Mouse (Mus musculus): Measurements from ENCODE around the gene Gpr176. TPM values are rescaled to one million over a fixed set of nuclear protein-coding genes. Genes with fewer than 3 reads are reported as not detected.

The Gpr176 gene
- polyA plus RNA-seq, 1 experiment, result 0.39 TPM

GRCm38 (mm10) chr2:118408336-118408895 is 35.2 kb upstream of the Gpr176 start:
- TF ChIP-seq CTCF (IDR thresholded peaks at IDR 0.05; ENCODE audit: low read depth, low read length) (no peak), EP300 (IDR thresholded peaks at IDR 0.05; ENCODE audit: insufficient read depth, low read depth, low read length) (no peak), POLR2A (IDR thresholded peaks at IDR 0.05; ENCODE audit: insufficient read depth, low read length) (no peak)
- H3K27me3 ChIP-seq (ENCODE audit: control insufficient read depth, insufficient read depth, low read length, poor library complexity, severe bottlenecking), result no peaks in the 10 kb centered on the region
- no peaks in the 10 kb centered on the region for H3K9me3 ChIP-seq (replicated peaks; ENCODE audit: control insufficient read depth, insufficient read depth, low read length, poor library complexity, severe bottlenecking)
- H3K9ac ChIP-seq (ENCODE audit: low read depth, poor library complexity, severe bottlenecking), result no peak overlapping the region
- no peaks in the 10 kb centered on the region for H3K4me1 ChIP-seq (ENCODE audit: control insufficient read depth, insufficient read depth, low read length)
- no peaks in the 10 kb centered on the region for H3K36me3 ChIP-seq (ENCODE audit: control insufficient read depth, insufficient read depth, low read length, poor library complexity, severe bottlenecking)
- H3K27ac ChIP-seq (ENCODE audit: insufficient read depth, low read length), result no peak overlapping the region
- H3K4me3 ChIP-seq (ENCODE audit: low read depth, low read length), result no peak overlapping the region

- Histone ChIP-seq H3K9ac (ENCODE audit: low read depth, poor library complexity, severe bottlenecking) (no peak overlapping the region), H3K4me3 (ENCODE audit: low read depth, low read length) (no peak overlapping the region), H3K9me3 (replicated peaks; ENCODE audit: control insufficient read depth, insufficient read depth, low read length, poor library complexity, severe bottlenecking) (no peaks in the 10 kb centered on the region), H3K27me3 (ENCODE audit: control insufficient read depth, insufficient read depth, low read length, poor library complexity, severe bottlenecking) (no peaks in the 10 kb centered on the region), H3K27ac (ENCODE audit: insufficient read depth, low read length) (no peak overlapping the region), H3K4me1 (ENCODE audit: control insufficient read depth, insufficient read depth, low read length) (no peaks in the 10 kb centered on the region), H3K36me3 (ENCODE audit: control insufficient read depth, insufficient read depth, low read length, poor library complexity, severe bottlenecking) (no peaks in the 10 kb centered on the region; the same call in 1 of the 2 replicates)
- TF ChIP-seq EP300 (IDR thresholded peaks at IDR 0.05; ENCODE audit: insufficient read depth, low read depth, low read length), result no peak
- TF ChIP-seq CTCF (IDR thresholded peaks at IDR 0.05; ENCODE audit: low read depth, low read length), result no peak
- TF ChIP-seq POLR2A (IDR thresholded peaks at IDR 0.05; ENCODE audit: insufficient read depth, low read length), result no peak
Measured at GRCm38 (mm10) chr2:118406811-118407210, 33.6 kb upstream of the Gpr176 start.

GRCm38 (mm10) chr2:118405568-118405967 is 32.3 kb upstream of the Gpr176 start:
- Histone ChIP-seq H3K27me3 (ENCODE audit: control insufficient read depth, insufficient read depth, low read length, poor library complexity, severe bottlenecking) (no peaks in the 10 kb centered on the region), H3K9me3 (replicated peaks; ENCODE audit: control insufficient read depth, insufficient read depth, low read length, poor library complexity, severe bottlenecking) (no peaks in the 10 kb centered on the region), H3K9ac (ENCODE audit: low read depth, poor library complexity, severe bottlenecking) (no peak overlapping the region), H3K4me3 (ENCODE audit: low read depth, low read length) (no peak overlapping the region), H3K27ac (ENCODE audit: insufficient read depth, low read length) (no peak overlapping the region), H3K36me3 (ENCODE audit: control insufficient read depth, insufficient read depth, low read length, poor library complexity, severe bottlenecking) (peaks cover 4% of the 10 kb centered on the region; the same call in 1 of the 2 replicates), H3K4me1 (ENCODE audit: control insufficient read depth, insufficient read depth, low read length) (no peaks in the 10 kb centered on the region)
- TF ChIP-seq EP300 (IDR thresholded peaks at IDR 0.05; ENCODE audit: insufficient read depth, low read depth, low read length) (no peak), POLR2A (IDR thresholded peaks at IDR 0.05; ENCODE audit: insufficient read depth, low read length) (no peak), CTCF (IDR thresholded peaks at IDR 0.05; ENCODE audit: low read depth, low read length) (no peak)

- no peak for TF ChIP-seq CTCF (IDR thresholded peaks at IDR 0.05; ENCODE audit: low read depth, low read length)
- no peak for TF ChIP-seq POLR2A (IDR thresholded peaks at IDR 0.05; ENCODE audit: insufficient read depth, low read length)
- no peak for TF ChIP-seq EP300 (IDR thresholded peaks at IDR 0.05; ENCODE audit: insufficient read depth, low read depth, low read length)
- Histone ChIP-seq H3K4me1 (ENCODE audit: control insufficient read depth, insufficient read depth, low read length) (no peaks in the 10 kb centered on the region), H3K27ac (ENCODE audit: insufficient read depth, low read length) (no peak overlapping the region), H3K27me3 (ENCODE audit: control insufficient read depth, insufficient read depth, low read length, poor library complexity, severe bottlenecking) (no peaks in the 10 kb centered on the region), H3K4me3 (ENCODE audit: low read depth, low read length) (no peak overlapping the region), H3K9ac (ENCODE audit: low read depth, poor library complexity, severe bottlenecking) (no peak overlapping the region), H3K9me3 (replicated peaks; ENCODE audit: control insufficient read depth, insufficient read depth, low read length, poor library complexity, severe bottlenecking) (no peaks in the 10 kb centered on the region), H3K36me3 (ENCODE audit: control insufficient read depth, insufficient read depth, low read length, poor library complexity, severe bottlenecking) (peaks cover 4% of the 10 kb centered on the region; the same call in 1 of the 2 replicates)
Measured at GRCm38 (mm10) chr2:118404336-118404735, 31.1 kb upstream of the Gpr176 start.

GRCm38 (mm10) chr2:118401834-118402727 is 28.9 kb upstream of the Gpr176 start:
- Histone ChIP-seq H3K27ac (ENCODE audit: insufficient read depth, low read length) (no peak overlapping the region), H3K4me1 (ENCODE audit: control insufficient read depth, insufficient read depth, low read length) (no peaks in the 10 kb centered on the region), H3K36me3 (ENCODE audit: control insufficient read depth, insufficient read depth, low read length, poor library complexity, severe bottlenecking) (peaks cover 4% of the 10 kb centered on the region; the same call in 1 of the 2 replicates), H3K9ac (ENCODE audit: low read depth, poor library complexity, severe bottlenecking) (no peak overlapping the region), H3K27me3 (ENCODE audit: control insufficient read depth, insufficient read depth, low read length, poor library complexity, severe bottlenecking) (no peaks in the 10 kb centered on the region), H3K4me3 (ENCODE audit: low read depth, low read length) (no peak overlapping the region), H3K9me3 (replicated peaks; ENCODE audit: control insufficient read depth, insufficient read depth, low read length, poor library complexity, severe bottlenecking) (no peaks in the 10 kb centered on the region)
- TF ChIP-seq EP300 (IDR thresholded peaks at IDR 0.05; ENCODE audit: insufficient read depth, low read depth, low read length) (no peak), POLR2A (IDR thresholded peaks at IDR 0.05; ENCODE audit: insufficient read depth, low read length) (no peak), CTCF (IDR thresholded peaks at IDR 0.05; ENCODE audit: low read depth, low read length) (no peak)

GRCm38 (mm10) chr2:118399751-118400150 is 26.5 kb upstream of the Gpr176 start:
- H3K4me1 ChIP-seq (ENCODE audit: control insufficient read depth, insufficient read depth, low read length), result no peaks in the 10 kb centered on the region
- no peaks in the 10 kb centered on the region for H3K27me3 ChIP-seq (ENCODE audit: control insufficient read depth, insufficient read depth, low read length, poor library complexity, severe bottlenecking)
- H3K27ac ChIP-seq (ENCODE audit: insufficient read depth, low read length), result no peak overlapping the region
- H3K36me3 ChIP-seq (ENCODE audit: control insufficient read depth, insufficient read depth, low read length, poor library complexity, severe bottlenecking), result peaks cover 4% of the 10 kb centered on the region; the same call in 1 of the 2 replicates
- no peak overlapping the region for H3K4me3 ChIP-seq (ENCODE audit: low read depth, low read length)
- peaks cover 5% of the 10 kb centered on the region; the same call in 1 of the 2 replicates for H3K9me3 ChIP-seq (replicated peaks; ENCODE audit: control insufficient read depth, insufficient read depth, low read length, poor library complexity, severe bottlenecking)
- H3K9ac ChIP-seq (ENCODE audit: low read depth, poor library complexity, severe bottlenecking), result no peak overlapping the region
- TF ChIP-seq EP300 (IDR thresholded peaks at IDR 0.05; ENCODE audit: insufficient read depth, low read depth, low read length), result no peak
- no peak for TF ChIP-seq CTCF (IDR thresholded peaks at IDR 0.05; ENCODE audit: low read depth, low read length)
- TF ChIP-seq POLR2A (IDR thresholded peaks at IDR 0.05; ENCODE audit: insufficient read depth, low read length), result no peak
